Mouse (Mus musculus): Measurements from ENCODE around the gene Gpsm1. TPM values are rescaled to one million over a fixed set of nuclear protein-coding genes. Genes with fewer than 3 reads are reported as not detected.
"Not testable (repeated sequence)": the region's sequence is repeated elsewhere in the genome, so short reads cannot be mapped to it uniquely, and the experiment has no call there.

Gpsm1 gene
- polyA plus RNA-seq, 1 experiment from 2014 or later = 52.1 TPM

GRCm38 (mm10) chr2:26359983-26360382 lies 44.7 kb downstream of the Gpsm1 start:
- WGBS = 82% methylated on average over 6 of the region's 6 CpGs
- no peak for ATAC-seq (ENCODE audit: insufficient number of reproducible peaks, low FRiP score, low TSS enrichment, low read depth)
- no peak overlapping the region for H3K4me3 ChIP-seq (replicated peaks)

GRCm38 (mm10) chr2:26360772-26361171 lies 45.5 kb downstream of the Gpsm1 start, which contains the start of gene Card9:
Card9 (minus strand) TSS chr2:26360918.
- Histone ChIP-seq H3K9ac (no peak within 1 kb of the TSS), H3K27me3 (no peaks in the 10 kb centered on the region), H3K36me3 (peaks cover 26% of the 10 kb centered on the region), H3K27ac (replicated peaks) (no peak within 1 kb of the TSS), H3K4me2 (replicated peaks) (no peak within 1 kb of the TSS), H3K4me1 (peaks cover 17% of the 10 kb centered on the region; the same call in 1 of the 2 replicates), H3K4me3 (replicated peaks) (no peak within 1 kb of the TSS), H3K9me3 (replicated peaks) (no peaks in the 10 kb centered on the region)
- 42% methylated on average over 3 of the region's 3 CpGs for WGBS
- 0 out of 2 replicates have a peak, but pooled peaks have one; percentile 17 for ATAC-seq (ENCODE audit: insufficient number of reproducible peaks, low FRiP score, low TSS enrichment, low read depth)

More at GRCm38 (mm10) chr2:26359983-26360382, 44.7 kb downstream of the Gpsm1 start:
- H3K9me3 ChIP-seq (replicated peaks) = no peaks in the 10 kb centered on the region
- H3K27ac ChIP-seq (replicated peaks) = no peak overlapping the region
- no peak overlapping the region for H3K9ac ChIP-seq
- H3K27me3 ChIP-seq = no peaks in the 10 kb centered on the region
- H3K36me3 ChIP-seq = peaks cover 19% of the 10 kb centered on the region
- peaks cover 14% of the 10 kb centered on the region; the same call in 1 of the 2 replicates for H3K4me1 ChIP-seq
- H3K4me2 ChIP-seq (replicated peaks) = no peak overlapping the region

- Histone ChIP-seq H3K9ac (no peak overlapping the region), H3K4me3 (replicated peaks) (no peak overlapping the region), H3K4me1 (peaks cover 11% of the 10 kb centered on the region; the same call in 1 of the 2 replicates), H3K9me3 (replicated peaks) (no peaks in the 10 kb centered on the region), H3K27ac (replicated peaks) (no peak overlapping the region), H3K27me3 (no peaks in the 10 kb centered on the region), H3K4me2 (replicated peaks) (no peak overlapping the region), H3K36me3 (peaks cover 48% of the 10 kb centered on the region)
- no peak for ATAC-seq (ENCODE audit: insufficient number of reproducible peaks, low FRiP score, low TSS enrichment, low read depth)
- WGBS = 79% methylated on average over 5 of the region's 5 CpGs
Observed at GRCm38 (mm10) chr2:26362991-26363390, 47.7 kb downstream of the Gpsm1 start.

GRCm38 (mm10) chr2:26363481-26363880 lies 48.2 kb downstream of the Gpsm1 start:
- Histone ChIP-seq H3K36me3 (peaks cover 53% of the 10 kb centered on the region), H3K27ac (replicated peaks) (no peak overlapping the region), H3K27me3 (no peaks in the 10 kb centered on the region), H3K9ac (no peak overlapping the region), H3K4me2 (replicated peaks) (no peak overlapping the region), H3K9me3 (replicated peaks) (no peaks in the 10 kb centered on the region), H3K4me3 (replicated peaks) (no peak overlapping the region), H3K4me1 (peaks cover 11% of the 10 kb centered on the region; the same call in 1 of the 2 replicates)
- WGBS = 75% methylated on average over 5 of the region's 5 CpGs
- ATAC-seq (ENCODE audit: insufficient number of reproducible peaks, low FRiP score, low TSS enrichment, low read depth) = no peak

- peaks cover 67% of the 10 kb centered on the region for H3K36me3 ChIP-seq
- WGBS = 84% methylated on average over 10 of the region's 10 CpGs
- H3K4me1 ChIP-seq = peaks cover 11% of the 10 kb centered on the region; the same call in 1 of the 2 replicates
- 0 out of 2 replicates have a peak overlapping the region, but pooled peaks have one; percentile 41 for H3K27ac ChIP-seq (replicated peaks)
- no peaks in the 10 kb centered on the region for H3K27me3 ChIP-seq
- no peak overlapping the region for H3K4me3 ChIP-seq (replicated peaks)
- no peak for ATAC-seq (ENCODE audit: insufficient number of reproducible peaks, low FRiP score, low TSS enrichment, low read depth)
- H3K9ac ChIP-seq = no peak overlapping the region
- H3K9me3 ChIP-seq (replicated peaks) = no peaks in the 10 kb centered on the region
- H3K4me2 ChIP-seq (replicated peaks) = no peak overlapping the region
Observed at GRCm38 (mm10) chr2:26364738-26365465, 49.6 kb downstream of the Gpsm1 start.

- 92% methylated on average over 6 of the region's 6 CpGs for WGBS
- no peak overlapping the region for H3K4me2 ChIP-seq (replicated peaks)
- no peak overlapping the region for H3K9ac ChIP-seq
- peaks cover 11% of the 10 kb centered on the region; the same call in 1 of the 2 replicates for H3K4me1 ChIP-seq
- H3K27me3 ChIP-seq = no peaks in the 10 kb centered on the region
- no peak overlapping the region for H3K27ac ChIP-seq (replicated peaks)
- H3K4me3 ChIP-seq (replicated peaks) = no peak overlapping the region
- peaks cover 87% of the 10 kb centered on the region for H3K36me3 ChIP-seq
- ATAC-seq (ENCODE audit: insufficient number of reproducible peaks, low FRiP score, low TSS enrichment, low read depth) = no peak
- no peaks in the 10 kb centered on the region for H3K9me3 ChIP-seq (replicated peaks)
Observed at GRCm38 (mm10) chr2:26367911-26368310, 52.6 kb downstream of the Gpsm1 start.

GRCm38 (mm10) chr2:26368572-26368971 lies 53.3 kb downstream of the Gpsm1 start:
- H3K27ac ChIP-seq (replicated peaks) = no peak overlapping the region
- no peak for ATAC-seq (ENCODE audit: insufficient number of reproducible peaks, low FRiP score, low TSS enrichment, low read depth)
- H3K4me2 ChIP-seq (replicated peaks) = no peak overlapping the region
- 82% methylated on average over 1 of the region's 1 CpGs for WGBS
- peaks cover 11% of the 10 kb centered on the region; the same call in 1 of the 2 replicates for H3K4me1 ChIP-seq
- no peak overlapping the region for H3K9ac ChIP-seq
- no peaks in the 10 kb centered on the region for H3K9me3 ChIP-seq (replicated peaks)
- H3K4me3 ChIP-seq (replicated peaks) = no peak overlapping the region
- peaks cover 93% of the 10 kb centered on the region for H3K36me3 ChIP-seq
- no peaks in the 10 kb centered on the region for H3K27me3 ChIP-seq

GRCm38 (mm10) chr2:26372396-26372795 lies 57.1 kb downstream of the Gpsm1 start:
- Histone ChIP-seq H3K4me1 (no peaks in the 10 kb centered on the region), H3K4me2 (replicated peaks) (no peak overlapping the region), H3K4me3 (replicated peaks) (no peak overlapping the region), H3K9me3 (replicated peaks) (no peaks in the 10 kb centered on the region), H3K27ac (replicated peaks) (no peak overlapping the region), H3K36me3 (peaks cover 95% of the 10 kb centered on the region), H3K9ac (no peak overlapping the region), H3K27me3 (no peaks in the 10 kb centered on the region)
- 92% methylated on average over 8 of the region's 8 CpGs for WGBS
- no peak for ATAC-seq (ENCODE audit: insufficient number of reproducible peaks, low FRiP score, low TSS enrichment, low read depth)

GRCm38 (mm10) chr2:26380131-26380771 lies 64.9 kb downstream of the Gpsm1 start, which contains the start of gene Snapc4:
Snapc4 (minus strand) TSS chr2:26380653.
- Histone ChIP-seq H3K27me3 (no peaks in the 10 kb centered on the region), H3K4me3 (replicated peaks) (peak within 1 kb of the TSS; percentile 85), H3K9ac (peak within 1 kb of the TSS; percentile 75), H3K36me3 (peaks cover 64% of the 10 kb centered on the region), H3K27ac (replicated peaks) (peak within 1 kb of the TSS; percentile 72), H3K4me2 (replicated peaks) (peak within 1 kb of the TSS; percentile 90), H3K9me3 (replicated peaks) (no peaks in the 10 kb centered on the region), H3K4me1 (peaks cover 10% of the 10 kb centered on the region; the same call in 1 of the 2 replicates)
- whole genome bisulfite sequencing = under 1% methylated on average over 38 of the region's 38 CpGs
- ATAC-seq (ENCODE audit: insufficient number of reproducible peaks, low FRiP score, low TSS enrichment, low read depth) = peak; percentile 91

GRCm38 (mm10) chr2:26380871-26381270 lies 65.6 kb downstream of the Gpsm1 start:
- Histone ChIP-seq H3K36me3 (peaks cover 65% of the 10 kb centered on the region), H3K9ac (peak overlapping the region; percentile 75; the same call in 1 of the 2 replicates), H3K4me3 (replicated peaks) (peak overlapping the region; percentile 85), H3K4me2 (replicated peaks) (peak overlapping the region; percentile 90)
- ATAC-seq (ENCODE audit: insufficient number of reproducible peaks, low FRiP score, low TSS enrichment, low read depth); H3K4me1 ChIP-seq; H3K9me3 ChIP-seq (replicated peaks); H3K27me3 ChIP-seq; H3K27ac ChIP-seq (replicated peaks): not testable (repeated sequence)
- WGBS = 23% methylated on average over 6 of the region's 6 CpGs

- Histone ChIP-seq H3K9ac (no peak overlapping the region), H3K4me1 (peaks cover 22% of the 10 kb centered on the region), H3K9me3 (replicated peaks) (no peaks in the 10 kb centered on the region), H3K4me2 (replicated peaks) (peak overlapping the region; percentile 94; the same call in 1 of the 2 replicates), H3K27ac (replicated peaks) (no peak overlapping the region), H3K36me3 (peaks cover 76% of the 10 kb centered on the region), H3K4me3 (replicated peaks) (peak overlapping the region; percentile 93), H3K27me3 (no peaks in the 10 kb centered on the region)
- WGBS = 84% methylated on average over 3 of the region's 3 CpGs
- no peak for ATAC-seq (ENCODE audit: insufficient number of reproducible peaks, low FRiP score, low TSS enrichment, low read depth)
Observed at GRCm38 (mm10) chr2:26387713-26388112, 72.4 kb downstream of the Gpsm1 start.
